Mouse (Mus musculus) urinary bladder, postnatal 4 days (tissue): ENCODE measurements around the gene Nppc.
A peak's percentile ranks its signal among the peaks of the same experiment; 100 is the strongest.

Experiments
- DNase-seq, 2 experiments: peaks; one replicate each; pipeline ENCODE4 v3.0.0; 2021 to 2022; ENCODE audit warnings: low spot score in 2 of 2

Gene Nppc

DNA sequence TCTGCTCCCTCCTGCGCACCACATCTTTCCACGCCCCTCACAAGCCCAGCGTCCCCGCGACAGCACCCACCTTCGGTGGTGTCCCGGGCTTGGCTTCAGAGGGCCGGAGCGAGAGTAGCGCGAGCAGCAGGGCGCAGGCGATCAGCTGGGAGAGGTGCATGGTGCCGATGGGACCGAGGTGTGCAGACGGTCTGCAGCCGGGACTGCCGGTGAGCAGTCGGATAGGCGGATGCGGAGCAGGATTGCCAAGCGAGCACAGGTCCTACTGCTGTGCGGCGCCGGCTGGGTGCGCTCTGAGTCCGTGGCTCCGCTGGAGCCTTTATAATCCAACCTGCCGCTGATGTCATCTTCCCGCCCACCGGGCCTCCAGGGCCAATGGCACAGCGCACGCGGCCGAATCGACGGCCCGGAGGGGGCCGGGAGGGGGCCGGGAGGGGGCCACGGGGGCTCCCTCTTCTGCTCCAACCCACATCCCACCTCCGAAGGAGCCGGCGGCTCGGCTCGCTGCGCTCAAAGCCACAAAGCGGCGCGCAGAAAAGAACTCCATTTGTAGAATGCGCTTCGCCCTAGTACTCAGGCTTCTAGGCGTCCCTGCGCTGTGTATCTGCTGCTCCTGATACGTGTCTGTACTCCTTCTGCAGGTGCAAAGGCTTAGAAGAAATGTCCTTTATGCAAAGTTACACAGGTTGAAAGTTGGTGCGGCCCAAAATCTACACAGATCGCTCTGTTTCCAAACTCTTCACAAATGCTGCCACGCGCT is at the start of gene Nppc:
Gene Nppc (minus strand): TSS at position 293 of the 760 bp plus-strand sequence.
- DNase-seq, result peak; percentile 65 to 67

DNA sequence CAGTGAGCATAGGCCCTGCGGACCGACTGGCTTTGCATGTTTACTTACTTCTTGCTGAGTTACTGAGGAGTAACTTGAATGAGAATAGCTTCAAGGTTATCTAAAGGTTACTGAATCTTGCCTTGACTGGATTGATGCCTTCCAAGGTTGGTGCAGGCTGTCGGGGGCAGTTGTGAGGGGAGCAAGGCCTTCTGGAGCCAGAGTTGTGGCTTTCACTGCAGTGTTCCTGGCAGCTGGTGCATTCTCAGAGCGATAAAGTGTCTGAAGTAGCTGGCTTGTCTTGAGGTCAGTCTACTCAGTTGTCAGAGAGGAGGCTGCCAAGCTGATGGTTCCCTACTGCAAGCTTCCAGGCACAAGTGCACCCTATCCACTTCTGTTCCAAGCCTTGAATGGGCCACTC is 49.0 kb upstream of the Nppc start:
- DNase-seq, result no peak

GRCm38 (mm10) chr1:86718190-86718589 is 47.8 kb upstream of the Nppc start:
- no peak for DNase-seq

DNA sequence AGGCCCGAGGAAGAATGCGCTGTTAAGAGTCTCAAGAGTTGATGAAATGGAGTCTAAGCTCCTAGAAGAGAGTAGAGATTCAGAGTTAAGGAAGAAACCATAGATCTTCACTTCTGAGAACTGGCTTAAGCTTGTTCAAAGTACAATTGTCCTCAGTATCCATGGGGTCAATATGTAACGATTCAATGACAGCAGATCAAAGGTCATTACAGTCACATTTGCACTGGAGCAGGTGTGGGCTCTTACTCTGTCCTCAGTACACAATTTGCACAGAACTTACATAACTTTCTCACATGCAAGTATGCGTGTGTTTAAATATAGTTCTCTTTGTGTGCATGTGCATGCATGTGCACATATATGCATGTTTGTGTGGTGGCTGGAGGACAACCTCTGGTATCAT is 42.7 kb upstream of the Nppc start:
- no peak for DNase-seq

DNA sequence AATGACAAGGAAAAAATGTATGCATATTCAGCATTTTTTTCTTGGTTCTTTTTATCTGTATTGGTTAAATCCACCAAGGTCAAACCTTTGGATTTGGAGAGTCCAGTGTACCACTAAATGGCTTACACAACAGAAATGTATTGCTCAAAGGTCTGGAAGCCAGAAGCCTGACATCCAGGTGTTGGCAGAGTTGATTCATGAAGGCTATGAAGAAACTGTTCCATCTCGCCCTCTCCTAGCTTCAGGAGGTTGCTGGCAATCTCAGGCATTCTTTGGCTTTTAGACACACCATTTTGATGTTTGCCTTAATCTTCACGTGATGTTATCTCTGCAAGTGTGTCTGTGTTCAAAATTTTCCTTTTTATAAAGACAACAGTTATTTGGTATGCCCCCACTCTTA is 41.7 kb upstream of the Nppc start:
- no peak for DNase-seq

DNA sequence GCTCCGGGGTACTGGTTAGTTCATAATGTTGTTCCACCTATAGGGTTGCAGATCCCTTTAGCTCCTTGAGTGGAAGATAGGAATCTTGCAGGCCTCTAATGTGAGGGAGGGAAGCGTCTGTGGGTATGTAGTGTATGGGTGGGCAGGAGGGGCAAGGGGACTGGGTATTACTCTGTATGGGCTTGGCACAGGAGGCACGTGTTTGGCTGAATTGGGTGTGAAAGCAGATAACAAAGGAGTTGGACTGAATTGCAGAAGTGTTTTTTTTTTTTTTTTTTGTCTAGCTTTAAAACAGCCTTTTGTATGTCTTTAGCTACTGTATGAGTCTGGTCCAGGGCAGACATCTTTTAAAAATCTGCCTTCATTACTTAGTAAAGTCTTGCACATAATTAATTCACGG is 39.2 kb upstream of the Nppc start:
- no peak for DNase-seq

- DNase-seq, result no peak
Observed at GRCm38 (mm10) chr1:86705461-86705860, 35.1 kb upstream of the Nppc start.

DNA sequence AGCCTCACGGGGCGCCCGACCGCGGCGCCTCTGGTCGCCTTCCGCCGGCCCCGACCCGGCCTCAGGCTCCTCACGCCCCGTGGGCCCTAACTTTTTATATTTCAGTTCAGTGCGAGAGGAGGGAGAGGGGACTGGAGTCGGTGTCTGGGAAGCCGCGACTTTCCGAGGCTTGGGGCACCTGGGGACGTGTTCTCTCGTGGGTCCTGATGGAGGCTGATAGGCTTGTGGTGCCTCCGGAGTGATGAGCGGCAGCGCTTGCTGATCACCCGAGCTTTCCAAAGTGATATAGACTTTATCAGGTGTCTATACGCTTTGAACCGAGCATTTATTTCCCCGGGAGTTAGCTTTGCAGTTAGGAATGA is 33.6 kb upstream of the Nppc start:
- no peak for DNase-seq

DNA sequence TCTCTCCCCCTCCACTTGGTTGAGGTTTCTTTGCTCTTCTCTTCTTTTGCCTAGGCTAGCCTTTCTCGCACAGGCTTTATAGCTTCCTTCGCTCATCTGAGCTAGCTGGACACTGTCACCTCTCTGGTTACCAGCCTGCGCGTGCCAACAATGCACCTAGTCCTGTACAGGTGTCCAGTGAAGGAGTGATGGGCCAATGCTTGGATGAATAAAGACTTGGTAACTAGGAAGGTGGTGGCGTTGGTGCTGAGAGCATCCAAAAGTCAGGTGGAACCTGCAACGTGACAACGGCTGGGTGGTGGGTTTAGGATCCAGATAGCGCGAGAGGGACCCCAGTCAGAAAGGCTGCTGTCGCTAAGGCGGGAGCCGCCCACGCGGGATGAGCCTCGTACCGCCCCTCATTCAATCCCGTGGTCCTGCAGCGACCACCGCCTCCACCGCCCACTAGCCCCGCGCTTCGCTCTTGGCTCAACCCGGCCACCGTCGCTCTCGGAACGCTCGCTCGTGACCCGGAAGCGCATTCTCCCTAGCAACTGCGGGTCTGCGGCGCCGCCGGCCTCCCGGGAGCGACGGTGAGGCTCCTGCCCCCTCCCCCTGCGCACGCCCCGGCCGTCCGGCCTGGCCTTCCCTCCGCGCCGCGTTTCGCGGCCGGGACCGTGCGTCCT is 33.1 kb upstream of the Nppc start, which contains the start of gene Dis3l2:
Gene Dis3l2 (plus strand): TSS at position 509 of the 665 bp plus-strand sequence.
- peak; percentile 78 to 85 for DNase-seq

DNA sequence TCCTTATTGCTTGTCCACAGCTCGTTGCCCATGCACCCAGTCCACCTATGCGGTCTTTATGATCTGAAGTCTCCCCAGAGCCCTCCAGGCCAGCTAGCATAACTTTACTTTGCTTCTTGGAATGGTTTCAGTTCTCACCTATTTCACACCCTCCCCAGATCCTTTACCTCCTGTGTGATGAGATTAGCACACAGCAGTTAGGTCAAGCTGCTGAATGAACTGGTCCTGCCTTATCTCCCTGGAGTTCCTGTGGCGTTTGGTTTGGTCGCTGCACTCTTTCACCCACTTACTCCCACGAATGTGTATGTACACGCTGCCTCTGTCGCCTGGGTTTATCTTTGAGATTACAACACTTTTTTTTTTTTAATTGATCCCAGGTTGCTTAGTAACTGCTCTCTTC is 30.0 kb upstream of the Nppc start:
- no peak for DNase-seq

GRCm38 (mm10) chr1:86699346-86700136 is 29.2 kb upstream of the Nppc start:
- DNase-seq, result no peak

DNA sequence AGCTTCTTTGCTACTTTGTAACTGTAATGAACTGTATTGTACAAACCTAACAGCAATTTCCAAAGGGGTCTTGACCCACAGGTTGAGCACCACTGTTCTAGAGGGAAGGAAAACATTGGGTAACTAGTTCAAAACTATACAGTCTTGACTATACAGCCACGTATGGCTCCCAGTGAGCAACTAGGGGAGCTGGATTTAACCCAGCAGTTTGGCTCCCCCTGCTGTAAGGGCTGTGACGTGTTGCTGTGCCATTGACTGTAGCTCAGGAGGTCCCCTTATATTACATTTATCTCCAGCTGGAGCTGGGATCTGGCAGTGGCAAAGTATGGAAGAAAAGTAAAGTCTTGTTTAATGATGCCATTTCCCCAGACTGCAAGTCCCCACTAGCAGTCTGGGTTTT is 28.4 kb upstream of the Nppc start:
- DNase-seq, result no peak

- DNase-seq, result no peak
Observed at GRCm38 (mm10) chr1:86696948-86697347, 26.6 kb upstream of the Nppc start.

GRCm38 (mm10) chr1:86691027-86691426 is 20.7 kb upstream of the Nppc start:
- DNase-seq, result no peak

DNA sequence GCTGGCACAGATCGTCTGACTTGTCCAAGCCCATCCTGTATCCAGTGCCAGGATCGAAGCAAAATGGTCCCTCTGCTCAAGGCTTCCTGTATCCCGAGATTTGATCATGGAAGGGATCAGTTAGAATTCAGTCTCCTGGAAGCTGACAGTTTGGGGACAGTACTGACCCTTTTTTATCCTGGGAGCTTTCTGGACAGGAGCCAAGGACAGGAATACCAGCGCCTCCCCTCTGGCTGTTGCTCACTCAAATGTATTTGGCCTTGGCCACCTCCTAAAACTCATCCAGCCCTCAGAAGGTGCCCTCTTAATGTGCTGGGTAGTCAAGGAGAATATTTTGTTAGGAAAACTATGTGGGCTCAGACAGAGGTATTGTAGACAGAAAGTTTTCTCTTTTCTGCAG is 16.9 kb upstream of the Nppc start:
- no peak for DNase-seq

- DNase-seq, result no peak
Observed at GRCm38 (mm10) chr1:86678667-86679066, 8.3 kb upstream of the Nppc start.

DNA sequence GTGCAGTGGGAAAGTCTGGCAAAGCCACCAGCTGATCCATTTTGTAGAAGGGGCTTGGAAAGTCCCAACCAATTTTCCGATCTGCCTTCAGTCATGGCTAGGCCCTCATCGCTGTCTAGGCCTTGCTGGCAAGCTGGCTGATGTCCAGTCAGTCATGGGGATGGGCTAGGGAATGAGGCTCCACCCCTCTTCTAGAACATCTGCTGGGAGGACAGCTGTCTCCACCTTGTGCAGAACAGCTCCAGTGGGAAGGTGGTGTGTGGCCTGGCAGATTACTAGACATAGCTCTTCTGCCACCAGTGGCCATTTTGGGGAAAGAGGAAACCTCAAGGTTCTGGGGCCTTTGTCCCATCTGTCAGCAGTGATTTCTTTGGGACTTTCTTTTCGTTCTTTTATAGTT is 7.3 kb upstream of the Nppc start:
- DNase-seq, result no peak

DNA sequence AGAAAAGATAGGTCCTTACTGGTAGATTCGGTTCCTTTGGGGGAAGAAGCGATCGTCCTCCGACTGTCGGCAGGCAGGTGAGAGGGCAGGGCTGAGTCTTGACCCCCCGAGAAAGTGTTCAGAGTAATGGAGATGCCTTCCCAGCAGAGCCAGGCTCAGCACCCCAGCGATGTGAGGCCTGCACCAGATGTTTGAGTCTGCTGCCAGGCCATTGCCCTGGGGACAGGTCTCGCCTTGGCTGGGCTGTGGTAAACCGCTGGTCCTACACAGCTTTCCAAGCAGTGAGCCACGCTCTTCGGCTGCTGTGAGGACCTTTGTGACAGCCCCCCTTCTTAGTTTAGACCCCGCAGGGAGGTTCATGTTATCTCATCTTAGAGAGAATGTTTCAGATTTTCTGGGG is 4.8 kb upstream of the Nppc start:
- no peak for DNase-seq

DNA sequence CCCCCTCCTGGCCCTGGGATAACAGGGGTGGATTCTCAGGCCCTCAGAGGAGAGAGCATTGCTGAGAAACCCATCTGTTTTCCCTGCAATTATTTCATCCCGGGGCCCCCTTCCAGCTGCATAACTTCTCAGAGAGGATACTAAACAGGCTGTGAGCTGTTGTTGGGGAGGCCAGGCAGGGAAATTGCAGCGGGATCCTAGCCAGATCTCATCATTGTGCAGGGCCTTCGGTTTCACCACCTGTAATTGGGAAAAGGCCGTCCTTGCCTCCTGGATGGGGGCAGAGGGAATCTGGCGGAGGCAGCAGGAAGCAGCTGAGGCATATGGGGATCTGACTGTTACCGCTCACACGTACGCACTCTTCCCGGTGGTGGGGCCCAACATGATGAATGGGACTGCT is 4.0 kb upstream of the Nppc start:
- DNase-seq, result no peak

DNA sequence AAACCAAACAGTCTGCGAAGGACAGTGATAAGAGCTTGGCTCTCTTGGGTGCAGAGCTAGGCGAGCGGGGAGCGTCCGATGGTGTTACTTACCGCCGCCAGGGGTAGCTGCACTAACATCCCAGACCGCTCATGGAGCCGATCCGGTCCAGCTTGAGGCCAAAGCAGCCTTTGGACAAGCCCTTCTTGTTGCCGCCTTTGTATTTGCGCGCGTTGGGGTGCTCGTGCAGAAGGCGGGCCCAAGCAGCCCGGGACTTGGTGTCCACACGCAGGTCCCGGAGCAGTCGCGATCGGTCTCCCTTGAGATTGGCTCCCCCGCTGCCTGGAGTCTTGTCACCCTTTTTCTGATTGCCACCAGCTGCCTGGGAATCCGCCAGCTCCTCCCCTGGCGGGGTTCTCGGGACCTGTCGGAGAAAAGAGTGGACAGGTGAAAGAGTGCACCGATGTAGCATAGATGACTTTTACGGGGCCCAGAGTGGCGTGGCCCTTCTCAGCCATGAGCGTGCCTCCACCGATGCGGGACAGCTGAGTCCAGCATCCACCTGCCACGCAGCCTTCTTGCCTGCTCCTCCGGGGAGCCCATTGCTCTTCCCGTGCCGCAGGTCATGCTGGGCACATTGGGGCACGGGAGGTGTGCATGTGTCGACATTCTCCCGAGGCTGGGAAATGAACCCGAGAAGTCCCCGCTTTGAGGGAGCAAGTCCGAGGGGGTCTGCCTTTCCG is 658 bp downstream of the Nppc start:
- DNase-seq, result peak; percentile 65 to 77

- no peak for DNase-seq
Observed at GRCm38 (mm10) chr1:86665091-86665490, 5.3 kb downstream of the Nppc start.

DNA sequence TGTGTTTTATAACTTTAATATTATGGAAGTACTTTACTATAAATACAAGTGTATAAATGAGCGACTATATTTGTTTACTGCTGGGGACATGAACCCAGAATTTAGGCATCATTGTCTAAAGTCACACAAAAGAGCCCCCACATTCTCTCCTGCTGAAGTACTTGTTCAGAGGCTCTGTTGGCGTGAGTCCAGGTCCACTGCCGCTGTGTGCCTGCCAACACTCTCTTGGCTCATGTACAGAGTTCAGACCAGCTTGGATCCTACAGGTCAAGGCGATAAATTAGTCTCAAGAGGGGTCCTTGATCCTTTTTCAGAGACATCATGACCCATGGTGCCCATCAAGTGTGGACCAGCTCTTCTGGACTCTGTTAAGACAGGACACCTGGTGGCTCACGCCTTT is 13.3 kb downstream of the Nppc start:
- DNase-seq, result no peak
